Mouse (Mus musculus) layer of hippocampus, adult 18-20 months (tissue): ENCODE data around the gene Ric8b. TPM values are rescaled to one million over a fixed set of nuclear protein-coding genes. Genes with fewer than 3 reads are reported as not detected.

Source experiments
- DNase-seq, 2 experiments: peaks; one replicate each; pipeline ENCODE4 v3.0.0; 2022; ENCODE audit warnings: low spot score in 2 of 2
- total RNA-seq, 2 experiments: library from RNA; stranded (reverse); gene quantifications; 2 replicates each; pipeline ENCODE4 v1.2.3; 2021

The Ric8b gene
- total RNA-seq, 2 experiments from 2014 or later = 44.9 to 45.8 TPM

DNA sequence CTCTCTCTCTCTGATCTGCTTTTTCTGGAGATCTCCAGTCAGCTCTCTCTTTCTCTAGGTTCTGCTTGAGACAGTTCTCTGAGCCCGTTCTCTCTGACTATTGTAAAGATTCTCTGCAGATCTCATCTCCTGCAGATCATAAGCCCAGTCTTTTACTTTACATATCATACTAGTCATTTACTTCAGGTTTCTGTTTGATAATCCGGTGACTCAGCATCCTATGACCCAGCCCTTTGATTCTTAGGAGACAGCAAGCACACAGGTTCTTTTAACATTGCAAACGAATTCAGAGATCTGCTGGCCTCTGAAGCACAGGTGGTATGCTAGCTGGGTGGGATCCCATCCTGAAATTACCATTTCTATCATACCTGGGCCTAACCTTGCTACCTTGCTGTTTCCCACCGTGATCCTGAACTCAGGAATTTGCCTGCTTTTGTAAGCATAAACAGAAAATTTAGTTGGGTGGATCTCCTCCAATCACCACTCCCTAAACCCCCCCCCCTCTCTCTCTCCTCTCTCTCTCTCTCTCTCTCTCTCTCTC is 133.3 kb downstream of the Ric8b start:
- DNase-seq = no peak

DNA sequence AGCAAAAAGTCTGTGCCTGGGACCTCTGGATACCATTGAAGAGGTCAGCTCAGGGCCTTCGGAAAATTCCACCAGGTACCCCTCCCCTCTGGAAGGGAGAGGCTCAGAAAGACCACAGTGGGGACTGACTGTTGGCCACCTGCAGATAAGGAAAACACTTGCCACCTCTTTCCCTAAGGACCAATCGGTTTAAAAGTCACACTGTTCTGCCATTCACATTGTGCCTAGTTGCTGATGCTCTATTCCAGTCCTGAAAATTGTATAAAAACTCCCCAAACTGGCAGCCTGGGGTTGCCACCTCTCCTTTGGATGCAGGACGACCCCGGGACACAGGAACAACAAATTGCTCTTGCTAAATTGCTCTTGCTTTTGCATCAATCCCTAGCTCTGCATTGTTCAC is 135.0 kb downstream of the Ric8b start:
- no peak for DNase-seq

DNA sequence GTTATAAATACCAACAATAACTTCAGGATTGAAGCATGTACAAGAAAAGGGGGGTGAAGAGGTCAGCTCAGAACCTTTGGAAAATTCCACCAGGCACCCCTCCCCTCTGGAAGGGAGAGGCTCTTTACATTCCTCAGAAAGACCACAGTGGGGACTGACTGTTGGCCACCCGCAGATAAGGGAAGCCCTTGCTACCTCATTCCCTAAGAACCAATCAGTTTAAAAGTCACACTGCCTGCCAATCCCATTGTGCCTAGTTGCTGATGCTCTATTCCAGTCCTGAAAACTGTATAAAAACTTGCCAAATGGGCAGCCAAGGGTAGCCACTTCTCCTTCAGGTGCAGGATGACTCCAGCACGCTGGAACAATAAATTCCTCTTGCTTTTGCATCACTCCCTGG is 137.5 kb downstream of the Ric8b start:
- no peak for DNase-seq

Other genes starting within 250 kb of the Ric8b start
- gene Rfx4, start 161.6 kb upstream of the Ric8b start, total RNA-seq = 10 to 100 TPM in 1 of 2 experiments, 1 to 10 TPM in 1; 9.2 to 12.6 TPM
- 1 to 10 TPM in 1 of 2 experiments, under 1 TPM in 1; 0.56 to 1.3 TPM for gene Fhl4, start 184.9 kb downstream of the Ric8b start, total RNA-seq
- gene Tmem263, start 185.0 kb downstream of the Ric8b start, total RNA-seq = 10 to 100 TPM; 31.0 to 32.8 TPM
- 10 to 100 TPM; 14.7 to 17.7 TPM for gene Mterf2, start 210.4 kb downstream of the Ric8b start, total RNA-seq